Mouse (Mus musculus): ENCODE data around the gene Kif26a.

The Kif26a gene

DNA sequence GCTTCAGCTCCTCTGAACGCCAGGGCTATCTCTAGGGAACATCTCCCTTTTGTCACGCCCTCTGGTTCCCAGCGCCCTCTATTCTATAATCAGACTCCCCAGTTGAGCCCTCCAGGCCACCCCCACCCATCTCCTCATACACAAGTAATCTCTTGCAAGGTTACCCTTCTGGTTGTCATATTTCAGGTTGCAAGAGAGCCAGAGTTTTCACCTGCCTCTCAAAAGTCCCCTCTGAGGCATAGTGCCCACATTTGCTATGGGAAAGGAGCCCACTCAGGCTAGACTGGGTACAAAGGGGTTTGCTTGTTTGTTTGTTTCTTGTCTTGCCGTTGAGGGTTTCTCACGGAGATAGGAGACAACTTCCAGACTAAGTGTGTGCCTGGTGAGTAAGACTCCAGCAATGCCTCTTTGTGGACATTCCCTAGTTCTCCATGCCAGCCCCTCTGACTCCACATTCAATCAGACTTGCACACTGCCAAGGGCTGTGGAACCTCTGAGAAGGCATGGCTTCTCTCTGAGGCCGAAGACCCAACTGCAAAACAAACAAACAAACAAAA is 16.6 kb upstream of the Kif26a start:
- in situ Hi-C loops (cut with MboI, MseI): no loop called here

DNA sequence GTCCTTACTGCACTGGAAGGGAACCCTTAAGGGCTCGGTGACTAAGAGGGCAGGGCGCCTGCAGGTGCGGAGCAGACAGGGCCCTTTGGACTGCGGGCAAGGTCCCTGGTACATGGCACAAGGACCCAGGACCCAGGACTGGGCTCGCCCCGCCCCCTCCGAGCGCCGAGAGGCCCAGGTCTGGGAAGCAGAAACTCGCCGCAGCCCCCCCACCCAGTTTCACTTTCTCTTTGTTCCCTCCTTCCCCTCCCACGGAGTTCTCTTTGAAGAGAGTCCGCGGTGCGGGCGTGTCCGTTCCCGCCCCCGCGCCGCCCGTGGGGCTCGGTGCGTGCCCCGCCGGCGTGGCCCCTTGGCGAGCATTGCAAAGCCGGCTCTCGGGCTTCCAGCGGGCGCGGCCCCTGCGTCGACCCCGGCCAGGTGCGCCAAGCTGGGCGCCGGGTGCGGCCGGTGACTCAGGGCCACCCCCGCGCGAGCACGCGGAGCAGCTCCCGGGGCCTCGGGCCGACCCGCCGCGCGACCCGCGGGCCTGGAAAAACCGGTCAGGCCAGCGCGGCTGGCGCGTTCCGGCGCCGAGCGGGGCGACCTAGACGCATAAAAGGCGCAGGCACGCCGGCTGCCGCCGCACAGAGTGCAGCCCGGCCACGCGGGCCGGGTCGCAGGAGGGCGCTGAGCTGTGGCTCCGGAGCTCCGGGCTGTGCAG is 15.7 kb upstream of the Kif26a start:
- in situ Hi-C loops (cut with MboI, MseI): no loop called here

DNA sequence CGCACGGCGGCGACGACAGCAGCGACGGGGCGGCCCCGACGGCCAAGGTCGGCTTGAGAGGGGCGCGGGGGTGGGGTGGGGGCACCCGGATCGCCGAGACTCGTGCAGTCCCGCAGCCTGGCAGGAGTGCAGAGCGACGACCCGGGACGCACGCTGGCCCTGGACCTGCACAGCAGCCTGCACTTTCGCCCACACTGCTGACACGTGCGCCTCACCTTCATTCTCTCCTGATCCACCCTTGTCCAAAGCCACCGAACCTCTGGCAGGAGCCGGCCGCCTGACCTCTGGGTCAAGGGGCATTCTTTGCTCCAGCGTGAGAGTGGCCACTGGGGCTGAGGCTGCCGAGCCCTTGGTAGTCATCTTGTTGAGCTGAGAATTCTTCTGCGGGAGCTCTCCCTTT is 15.1 kb upstream of the Kif26a start:
- in situ Hi-C loops (cut with MboI, MseI): no loop called here

- in situ Hi-C loops (cut with MboI, MseI): loop anchor here (10.0 kb wide), 1 partner anchor 325 kb away; no protein-coding TSS in a partner anchor
Measured at GRCm38 (mm10) chr12:112140231-112140630, 5.8 kb upstream of the Kif26a start.

- in situ Hi-C loops (cut with MboI, MseI): loop anchor here (10.0 kb wide), 1 partner anchor 324 kb away; no protein-coding TSS in a partner anchor
Measured at GRCm38 (mm10) chr12:112140745-112141144, 5.3 kb upstream of the Kif26a start.

GRCm38 (mm10) chr12:112141300-112141699 is 4.7 kb upstream of the Kif26a start:
- in situ Hi-C loops (cut with MboI, MseI): loop anchor here (10.0 kb wide), 1 partner anchor 324 kb away; no protein-coding TSS in a partner anchor

DNA sequence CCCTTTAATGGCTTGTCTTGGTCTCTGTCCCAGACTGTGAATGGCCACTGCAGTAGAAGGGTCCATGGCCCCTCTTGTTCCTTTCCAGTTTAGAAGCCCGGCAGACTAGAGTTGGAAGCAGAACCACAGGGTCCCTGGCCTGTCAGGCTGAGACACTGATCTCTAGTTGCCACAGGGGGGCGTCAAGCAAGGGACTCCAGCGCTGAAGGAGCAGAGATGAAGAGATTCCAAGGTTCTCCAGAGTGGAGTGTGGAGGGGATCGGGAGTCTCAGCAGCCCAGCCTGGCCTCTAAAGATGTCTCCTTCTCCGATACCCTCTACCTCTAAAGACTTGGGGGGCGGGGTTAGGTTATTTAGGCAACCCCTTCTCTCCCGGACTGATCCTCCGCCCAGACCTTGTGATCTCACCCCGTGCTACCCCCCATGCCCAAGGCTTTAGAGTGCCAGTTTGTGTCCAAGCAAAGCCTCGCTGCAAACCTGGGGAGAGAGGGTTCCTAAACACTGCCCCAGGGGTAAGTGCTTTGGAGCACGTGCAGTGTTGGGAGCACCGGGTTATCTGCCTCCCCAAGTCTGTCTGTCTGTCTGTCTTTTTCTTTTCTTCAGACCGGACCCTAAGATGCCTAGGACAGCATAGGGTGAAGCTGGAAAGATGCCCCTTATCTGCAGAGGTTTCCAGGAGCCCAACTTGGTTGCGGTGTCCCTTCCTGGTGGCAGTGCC is 2.7 kb upstream of the Kif26a start:
- in situ Hi-C loops (cut with MboI, MseI): loop anchor here (10.0 kb wide), 1 partner anchor 322 kb away; no protein-coding TSS in a partner anchor

- in situ Hi-C loops (cut with MboI, MseI): loop anchor here (10.0 kb wide), 1 partner anchor 321 kb away; no protein-coding TSS in a partner anchor
Measured at GRCm38 (mm10) chr12:112143833-112144201, 2.2 kb upstream of the Kif26a start.

GRCm38 (mm10) chr12:112144377-112145115 is 1.5 kb upstream of the Kif26a start:
- in situ Hi-C loops (cut with MboI, MseI): loop anchor here (10.0 kb wide), 1 partner anchor 320 kb away; no protein-coding TSS in a partner anchor

- in situ Hi-C loops (cut with MboI, MseI): loop anchor here (10.0 kb wide), 1 partner anchor 319 kb away; no protein-coding TSS in a partner anchor
Measured at GRCm38 (mm10) chr12:112145211-112145874, 665 bp upstream of the Kif26a start.

GRCm38 (mm10) chr12:112147365-112147764 is 1.4 kb downstream of the Kif26a start:
- in situ Hi-C loops (cut with MboI, MseI): loop anchor here (10.0 kb wide), 1 partner anchor 317 kb away; no protein-coding TSS in a partner anchor

GRCm38 (mm10) chr12:112150011-112150410 is 4.0 kb downstream of the Kif26a start:
- in situ Hi-C loops (cut with MboI, MseI): no loop called here

GRCm38 (mm10) chr12:112151244-112151979 is 5.4 kb downstream of the Kif26a start:
- in situ Hi-C loops (cut with MboI, MseI): no loop called here

DNA sequence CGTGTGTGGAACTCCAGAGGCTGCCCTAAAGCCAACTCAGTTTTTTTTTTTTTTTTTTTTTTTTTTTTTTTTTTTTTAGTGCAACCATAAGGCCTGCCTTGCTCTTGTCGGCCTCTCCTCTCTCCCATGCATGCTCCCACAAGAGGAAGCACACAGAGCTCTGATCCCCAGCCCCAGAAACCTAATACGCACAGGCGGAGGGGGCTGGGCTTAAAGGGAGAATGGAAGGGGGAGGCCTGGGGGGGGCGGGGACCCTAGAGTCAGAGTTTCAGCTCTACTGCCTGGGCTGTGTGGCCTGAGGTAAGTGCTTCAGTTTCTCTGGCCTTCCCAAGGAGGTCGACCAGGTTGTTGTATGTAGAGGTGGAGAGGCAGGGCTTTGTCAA is 6.0 kb downstream of the Kif26a start:
- in situ Hi-C loops (cut with MboI, MseI): no loop called here

DNA sequence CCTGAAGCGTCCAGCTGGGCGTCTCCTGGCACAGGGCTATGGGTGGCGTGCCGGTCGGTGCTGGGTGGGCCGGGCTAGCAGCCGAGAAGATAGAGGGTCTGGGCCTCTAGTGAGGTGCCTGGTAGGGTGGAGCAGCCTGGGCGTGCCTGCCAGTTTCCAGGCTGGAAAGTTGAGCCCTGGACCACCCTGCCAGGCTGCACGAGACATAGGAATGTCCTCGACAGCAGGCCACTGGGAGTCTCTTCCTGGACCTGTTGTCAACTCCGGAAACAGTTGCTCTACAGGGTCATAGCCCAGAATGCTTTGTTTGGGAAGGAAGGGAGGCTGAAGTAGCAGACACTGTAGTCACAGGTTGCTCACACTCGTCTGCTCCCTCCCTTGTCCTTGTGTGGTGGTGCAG is 7.6 kb downstream of the Kif26a start:
- in situ Hi-C loops (cut with MboI, MseI): no loop called here

DNA sequence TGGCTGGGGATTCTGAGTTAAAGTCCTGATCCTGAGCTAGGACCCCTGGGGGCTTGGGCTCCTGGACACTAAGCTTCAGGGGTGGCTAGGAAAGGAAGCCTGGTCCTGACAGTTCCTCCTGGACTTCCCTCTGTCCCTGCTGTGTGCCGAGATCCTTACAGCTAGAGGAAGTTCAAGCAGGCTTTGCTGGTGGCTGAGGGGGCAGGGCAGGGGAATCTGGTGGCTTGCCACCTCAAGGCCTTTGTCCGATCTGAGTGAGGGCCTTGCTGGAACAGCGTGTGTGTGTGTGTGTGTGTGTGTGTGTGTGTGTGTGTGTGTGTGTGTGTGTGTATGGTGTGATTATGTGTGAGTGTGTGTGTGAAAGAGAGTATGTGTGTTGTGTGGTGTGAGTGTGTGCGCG is 8.5 kb downstream of the Kif26a start:
- in situ Hi-C loops (cut with MboI, MseI): no loop called here

DNA sequence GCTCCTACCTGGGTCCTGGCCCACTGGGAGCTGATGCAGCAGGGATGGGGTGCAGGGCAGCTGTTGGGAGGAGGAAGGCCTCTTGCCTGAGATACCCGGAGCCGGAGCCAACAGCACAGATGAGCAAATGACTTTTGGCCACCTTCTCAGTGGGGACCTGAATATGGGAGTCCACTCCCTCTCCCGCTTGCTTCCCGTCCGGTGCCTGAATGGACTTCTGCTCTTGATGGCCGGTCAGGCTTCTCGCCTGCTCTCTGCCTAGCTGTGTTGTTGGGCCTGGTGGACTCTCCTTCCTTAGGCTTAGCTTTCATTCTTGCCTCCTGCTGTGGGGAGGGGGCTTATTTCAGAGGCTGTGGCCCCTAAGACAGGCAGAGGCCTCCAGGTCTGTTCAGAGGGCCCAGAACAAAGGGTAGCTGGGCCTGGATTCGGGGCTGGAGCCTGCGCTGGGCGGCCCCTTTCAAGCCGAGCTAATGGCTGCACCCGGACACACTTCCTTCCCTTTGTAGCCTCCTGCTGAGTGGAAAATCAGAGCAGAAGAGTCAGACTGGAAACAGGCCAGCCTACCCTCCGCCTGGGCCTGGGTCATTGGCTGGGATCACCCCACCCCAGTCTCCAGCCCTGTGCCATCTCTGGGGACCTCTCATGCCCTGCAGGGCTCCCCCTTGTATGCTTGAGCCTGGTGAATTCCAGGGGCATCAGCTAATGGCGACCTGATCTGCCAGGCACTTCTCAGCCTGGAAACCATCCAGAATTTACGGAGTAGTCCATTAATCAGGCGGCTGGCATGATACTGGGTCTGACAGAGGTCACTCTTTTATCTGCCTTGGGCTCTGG is 9.4 kb downstream of the Kif26a start:
- in situ Hi-C loops (cut with MboI, MseI): no loop called here

DNA sequence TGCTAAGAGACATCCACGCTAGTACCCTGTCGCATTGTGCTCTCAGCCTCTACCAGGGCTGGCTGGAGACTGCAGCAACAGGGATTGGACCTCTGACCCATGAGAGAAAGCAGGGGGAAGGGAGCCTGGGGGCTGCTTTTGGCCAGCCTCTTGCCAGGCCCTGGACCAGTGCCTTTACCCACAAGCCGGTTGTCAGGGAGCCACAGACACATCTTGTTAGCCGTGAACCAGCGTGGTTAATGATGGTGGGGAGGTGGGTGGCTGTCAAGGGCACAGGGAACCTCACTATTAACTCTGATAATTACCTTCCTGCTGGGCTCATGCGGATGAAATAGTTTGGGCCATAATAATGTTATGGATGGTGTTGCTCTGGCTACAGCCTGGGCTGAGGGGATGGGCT is 10.8 kb downstream of the Kif26a start:
- in situ Hi-C loops (cut with MboI, MseI): no loop called here

DNA sequence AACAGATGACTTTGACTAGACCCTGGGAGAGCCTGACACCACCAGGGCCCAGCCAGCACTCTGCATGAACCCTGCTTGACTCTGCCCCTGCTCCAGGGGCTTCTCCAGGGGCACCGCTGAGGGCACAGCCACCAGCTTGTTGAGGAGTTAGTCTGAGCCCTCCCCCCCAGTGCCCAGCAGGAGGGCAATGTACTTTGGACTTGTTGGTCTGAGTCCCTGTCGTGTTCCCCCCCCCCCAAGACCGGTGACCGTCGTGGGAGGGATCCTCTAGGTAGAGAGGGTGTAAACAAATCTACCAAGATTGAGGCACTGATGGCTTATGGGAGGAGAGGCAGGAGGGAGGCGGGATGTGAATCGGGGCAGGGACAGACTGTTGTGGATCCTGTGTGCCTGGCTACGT is 12.2 kb downstream of the Kif26a start:
- in situ Hi-C loops (cut with MboI, MseI): no loop called here

GRCm38 (mm10) chr12:112158784-112159183 is 12.8 kb downstream of the Kif26a start:
- in situ Hi-C loops (cut with MboI, MseI): no loop called here

Data from T-helper 1 cell (primary cell).